Mouse (Mus musculus) MEL (cell line): ENCODE measurements around the gene Prkar1b.

Source experiments
- CTCF ChIP-seq, 3 experiments: IDR thresholded peaks in 2 of 3; conservative IDR thresholded peaks in 1 of 3; 2 replicates each; pipeline ENCODE4 v1.5.1; 2011 to 2012; ENCODE audit warnings: low read length in 3 of 3, low read depth in 2 of 3, mild to moderate bottlenecking in 2 of 3, improper control_type of control experiment in 1 of 3, inconsistent platforms in 1 of 3, mixed read lengths in 1 of 3, moderate library complexity in 1 of 3; ENCODE audit not compliant: control insufficient read depth in 1 of 3, insufficient read depth in 1 of 3, poor library complexity in 1 of 3, severe bottlenecking in 1 of 3
- EP300 ChIP-seq, 2 experiments: IDR thresholded peaks; 2 replicates each; pipeline ENCODE4 v1.6.1; 2011; ENCODE audit warnings: improper control_type of control experiment in 2 of 2, low read length in 2 of 2, low read depth in 1 of 2, mild to moderate bottlenecking in 1 of 2
- JUND ChIP-seq: IDR thresholded peaks from 2 replicates; pipeline ENCODE4 v1.6.1; 2011; ENCODE audit warnings: low read depth, mild to moderate bottlenecking, improper control_type of control experiment, low read length
- MAX ChIP-seq: IDR thresholded peaks from 2 replicates; pipeline ENCODE4 v1.6.1; 2011; ENCODE audit warnings: low read length, improper control_type of control experiment
- MXI1 ChIP-seq: IDR thresholded peaks from 2 replicates; pipeline ENCODE4 v1.6.1; 2011; ENCODE audit warnings: mild to moderate bottlenecking, low read depth, low read length, improper control_type of control experiment
- NRF1 ChIP-seq: IDR thresholded peaks from 2 replicates; pipeline ENCODE4 v1.6.1; 2014; ENCODE audit warnings: low read depth, mild to moderate bottlenecking, inconsistent platforms, low read length, improper control_type of control experiment, moderate library complexity; ENCODE audit not compliant: poor library complexity, insufficient read depth, severe bottlenecking
- POLR2A ChIP-seq, 2 experiments: IDR thresholded peaks; 2 replicates each; pipeline ENCODE4 v1.6.1; 2011 to 2012; ENCODE audit warnings: low read length in 2 of 2, mild to moderate bottlenecking in 2 of 2, control low read depth in 1 of 2, improper control_type of control experiment in 1 of 2, low read depth in 1 of 2, moderate library complexity in 1 of 2; ENCODE audit not compliant: control insufficient read depth in 1 of 2, insufficient read depth in 1 of 2, poor library complexity in 1 of 2
- POLR2AphosphoS5 ChIP-seq: IDR thresholded peaks from 2 replicates; pipeline ENCODE4 v1.6.1; 2012; ENCODE audit warnings: low read depth, borderline replicate concordance, mild to moderate bottlenecking, inconsistent platforms, low read length, moderate library complexity, mixed read lengths
- TBP ChIP-seq: IDR thresholded peaks from 2 replicates; pipeline ENCODE4 v1.8.0; 2011; ENCODE audit warnings: low read depth, low read length, improper control_type of control experiment
- USF1 ChIP-seq: IDR thresholded peaks from 2 replicates; pipeline ENCODE4 v1.6.1; 2014; ENCODE audit warnings: low read depth, mild to moderate bottlenecking, inconsistent platforms, low read length, improper control_type of control experiment, moderate library complexity
- USF2 ChIP-seq, 2 experiments: IDR thresholded peaks; 2 replicates each; pipeline ENCODE4 v1.6.1; 2011 to 2012; ENCODE audit warnings: improper control_type of control experiment in 2 of 2, low read length in 2 of 2, borderline replicate concordance in 1 of 2, inconsistent platforms in 1 of 2, low read depth in 1 of 2, mild to moderate bottlenecking in 1 of 2; ENCODE audit not compliant: insufficient read depth in 1 of 2
- ZMIZ1 ChIP-seq: IDR thresholded peaks from 2 replicates; pipeline ENCODE4 v1.6.1; 2012; ENCODE audit warnings: low read depth, mild to moderate bottlenecking, inconsistent platforms, low read length, improper control_type of control experiment, moderate library complexity

- TF ChIP-seq JUND (no peak), EP300 (IDR thresholded peaks at IDR 0.05; ENCODE audit: low read depth in 1 of 2, low read length in 2 of 2) (no peak), POLR2A (IDR thresholded peaks at IDR 0.05; ENCODE audit: control insufficient read depth in 1 of 2, insufficient read depth in 1 of 2, low read depth in 1 of 2, low read length in 2 of 2, poor library complexity in 1 of 2) (no peak), USF1 (no peak), POLR2AphosphoS5 (no peak), CTCF (IDR thresholded peaks at IDR 0.05 in 2 of 3, conservative IDR thresholded peaks at IDR 0.05 in 1 of 3; ENCODE audit: control insufficient read depth in 1 of 3, insufficient read depth in 1 of 3, low read depth in 2 of 3, low read length in 3 of 3, poor library complexity in 1 of 3, severe bottlenecking in 1 of 3) (no peak), MAX (no peak), NRF1 (no peak), MXI1 (no peak), TBP (no peak), USF2 (IDR thresholded peaks at IDR 0.05; ENCODE audit: borderline replicate concordance in 1 of 2, insufficient read depth in 1 of 2, low read depth in 1 of 2, low read length in 2 of 2) (no peak), ZMIZ1 (no peak)
These were observed 114.6 kb downstream of the Prkar1b start for GRCm38 (mm10) chr5:139035171-139035570.
